Mouse (Mus musculus): ENCODE measurements around the gene Dppa5a.
A peak's percentile ranks its signal among the peaks of the same experiment; 100 is the strongest.
"Not testable (repeated sequence)": the region's sequence is repeated elsewhere in the genome, so short reads cannot be mapped to it uniquely, and the experiment has no call there.

Dppa5a gene

DNA sequence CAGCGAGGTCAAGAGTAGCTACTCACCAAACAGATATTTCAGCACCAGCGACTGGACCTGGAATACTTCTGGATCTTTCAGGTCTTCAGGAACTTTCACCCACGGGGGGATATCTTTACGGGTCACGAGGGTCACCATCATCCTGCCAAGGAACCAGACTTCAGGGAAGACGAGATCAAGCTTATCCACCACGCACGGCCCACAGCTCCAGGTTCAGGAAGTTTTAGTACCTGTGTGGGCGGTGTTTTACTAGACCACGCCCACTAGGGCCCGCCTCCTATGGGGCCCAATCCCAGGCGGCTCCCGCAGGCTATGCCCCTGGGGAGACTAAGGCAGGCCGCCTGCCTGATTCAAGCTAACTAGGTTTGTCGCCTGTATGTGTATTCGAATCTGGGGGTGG, at the start of gene Dppa5a:
Gene Dppa5a, minus strand, starts transcription at position 219 of the 400 bp plus-strand sequence.
- not testable (repeated sequence) for DNase-seq (ENCODE audit: inconsistent age in 2 of 2, low spot score in 1 of 2)

- no peak for DNase-seq (ENCODE audit: inconsistent age in 2 of 2, low spot score in 1 of 2)
These were observed 33.6 kb upstream of the Dppa5a start for GRCm38 (mm10) chr9:78401596-78401995.

GRCm38 (mm10) chr9:78400570-78400969, 32.6 kb upstream of the Dppa5a start:
- no peak for DNase-seq (ENCODE audit: inconsistent age in 2 of 2, low spot score in 1 of 2)

GRCm38 (mm10) chr9:78396517-78396916, 28.5 kb upstream of the Dppa5a start:
- DNase-seq (ENCODE audit: inconsistent age in 2 of 2, low spot score in 1 of 2): no peak

- peak; percentile 9 to 35 for DNase-seq (ENCODE audit: inconsistent age in 2 of 2, low spot score in 1 of 2)
These were observed 27.8 kb upstream of the Dppa5a start, which contains the start of gene Ddx43 for GRCm38 (mm10) chr9:78395630-78396351. Gene Ddx43 (plus strand): TSS chr9:78395777.

DNA sequence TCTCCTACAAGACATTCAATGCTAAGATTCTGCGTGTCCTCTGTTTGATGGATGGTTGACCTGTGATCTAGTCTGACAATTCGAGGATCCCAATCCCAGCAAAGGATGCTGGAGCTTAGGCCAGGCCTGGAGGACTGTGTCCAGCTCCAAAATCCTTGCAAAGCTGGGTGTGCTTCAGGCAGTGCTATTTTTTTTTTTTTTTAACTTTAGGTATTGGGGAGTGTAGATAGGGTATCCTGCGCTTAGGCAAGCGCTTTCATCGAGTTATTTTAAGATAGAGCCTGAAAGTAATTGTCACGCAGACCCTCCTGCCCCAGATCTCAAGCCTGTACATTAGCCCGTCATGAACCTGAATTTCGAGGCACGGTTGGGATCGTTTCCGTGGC, 27.3 kb upstream of the Dppa5a start:
- no peak for DNase-seq (ENCODE audit: inconsistent age in 2 of 2, low spot score in 1 of 2)

DNA sequence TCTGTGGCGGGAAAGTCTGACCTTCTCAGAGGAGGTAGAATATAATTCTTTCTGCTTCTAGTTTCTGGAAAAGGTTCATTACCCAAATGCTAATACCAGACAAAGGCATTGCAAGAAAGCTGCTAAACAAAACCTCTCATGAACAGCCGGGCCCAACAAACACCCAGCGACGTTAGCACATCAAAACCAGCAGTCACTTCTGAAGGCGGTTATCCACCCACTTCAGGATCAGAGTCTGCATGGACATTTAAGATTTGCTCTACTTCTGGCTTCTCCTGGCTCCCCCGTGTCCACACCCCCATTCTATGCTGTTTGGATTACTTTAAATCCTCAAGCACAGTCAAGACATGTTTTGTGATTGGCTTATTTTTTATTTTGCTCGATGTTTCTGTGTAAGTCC, 26.6 kb upstream of the Dppa5a start:
- DNase-seq (ENCODE audit: inconsistent age in 2 of 2, low spot score in 1 of 2): no peak

- no peak for DNase-seq (ENCODE audit: inconsistent age in 2 of 2, low spot score in 1 of 2)
These were observed 25.8 kb upstream of the Dppa5a start for GRCm38 (mm10) chr9:78393741-78394140.

- DNase-seq (ENCODE audit: inconsistent age in 2 of 2, low spot score in 1 of 2): no peak
These were observed 22.0 kb upstream of the Dppa5a start for GRCm38 (mm10) chr9:78389981-78390380.

GRCm38 (mm10) chr9:78386947-78387346, 19.0 kb upstream of the Dppa5a start:
- DNase-seq (ENCODE audit: inconsistent age in 2 of 2, low spot score in 1 of 2): no peak

GRCm38 (mm10) chr9:78385893-78386292, 17.9 kb upstream of the Dppa5a start:
- peak in 1 of 2 experiments; percentile 38 for DNase-seq (ENCODE audit: inconsistent age in 2 of 2, low spot score in 1 of 2)

- DNase-seq (ENCODE audit: inconsistent age in 2 of 2, low spot score in 1 of 2): peak in 1 of 2 experiments; percentile 28
These were observed 10.3 kb upstream of the Dppa5a start, which contains the start of gene Ooep for GRCm38 (mm10) chr9:78378113-78378785. Gene Ooep (minus strand): TSS chr9:78378725.

GRCm38 (mm10) chr9:78377546-78377945, 9.6 kb upstream of the Dppa5a start:
- DNase-seq (ENCODE audit: inconsistent age in 2 of 2, low spot score in 1 of 2): no peak

DNA sequence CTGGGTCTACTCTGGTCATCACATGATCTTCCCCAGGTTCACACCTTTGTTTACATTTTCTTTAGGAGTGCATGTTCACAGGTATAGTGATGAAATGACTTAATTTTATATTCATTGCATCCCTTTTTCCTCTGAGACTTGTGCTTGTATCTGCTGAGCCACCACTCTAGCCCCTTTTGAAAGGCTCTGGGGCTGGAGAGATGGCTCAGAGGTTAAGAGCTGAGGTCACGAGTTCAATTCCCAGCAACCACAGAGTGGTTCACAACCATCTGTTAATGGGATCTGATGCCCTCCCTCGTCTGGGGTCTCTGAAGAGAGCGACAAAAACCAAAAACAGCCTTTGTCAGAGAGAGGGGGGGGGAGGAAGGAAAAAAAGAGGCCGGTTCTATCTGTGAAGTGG, 7.5 kb upstream of the Dppa5a start:
- no peak for DNase-seq (ENCODE audit: inconsistent age in 2 of 2, low spot score in 1 of 2)

- no peak for DNase-seq (ENCODE audit: inconsistent age in 2 of 2, low spot score in 1 of 2)
These were observed 7.0 kb upstream of the Dppa5a start for GRCm38 (mm10) chr9:78374885-78375389.

GRCm38 (mm10) chr9:78374397-78374796, 6.4 kb upstream of the Dppa5a start:
- no peak for DNase-seq (ENCODE audit: inconsistent age in 2 of 2, low spot score in 1 of 2)

DNA sequence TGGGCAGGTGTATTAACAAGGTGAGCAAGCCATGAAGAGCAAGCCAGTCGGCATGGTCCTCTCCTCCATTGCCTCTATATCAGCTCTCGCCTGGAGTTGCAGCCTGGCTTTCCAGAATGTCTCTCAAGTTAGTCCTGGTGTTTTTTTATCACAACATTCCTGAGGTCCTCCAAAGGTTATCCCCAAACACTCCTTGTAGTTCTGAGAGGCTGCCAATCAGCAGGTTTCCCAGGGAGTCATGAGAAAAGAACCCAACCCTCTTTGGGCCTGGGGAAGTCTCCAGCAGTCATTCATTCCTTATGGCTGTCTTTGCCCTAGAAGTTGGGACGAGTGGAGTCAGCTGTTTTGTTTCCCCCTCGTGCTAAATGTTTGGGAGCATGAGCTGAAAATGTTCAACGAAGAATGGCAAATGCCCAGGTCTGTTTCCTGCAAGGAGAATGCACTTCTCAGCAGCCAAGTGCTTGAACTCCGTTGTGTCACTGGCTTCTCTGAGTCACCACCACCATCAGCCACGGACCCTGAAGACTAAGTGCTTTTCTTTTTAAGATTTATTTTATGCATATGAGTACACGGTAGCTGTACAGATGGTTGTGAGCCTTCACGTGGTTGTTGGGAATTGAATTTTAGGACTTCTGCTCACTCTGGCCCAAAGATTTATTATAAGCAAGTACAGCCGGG, 5.0 kb upstream of the Dppa5a start:
- no peak for DNase-seq (ENCODE audit: inconsistent age in 2 of 2, low spot score in 1 of 2)

GRCm38 (mm10) chr9:78371441-78371840, 3.5 kb upstream of the Dppa5a start:
- DNase-seq (ENCODE audit: inconsistent age in 2 of 2, low spot score in 1 of 2): no peak

- DNase-seq (ENCODE audit: inconsistent age in 2 of 2, low spot score in 1 of 2): no peak
These were observed 1.8 kb upstream of the Dppa5a start for GRCm38 (mm10) chr9:78369786-78370185.

- DNase-seq (ENCODE audit: inconsistent age in 2 of 2, low spot score in 1 of 2): no peak
These were observed 1.4 kb upstream of the Dppa5a start for GRCm38 (mm10) chr9:78369349-78369748.

DNA sequence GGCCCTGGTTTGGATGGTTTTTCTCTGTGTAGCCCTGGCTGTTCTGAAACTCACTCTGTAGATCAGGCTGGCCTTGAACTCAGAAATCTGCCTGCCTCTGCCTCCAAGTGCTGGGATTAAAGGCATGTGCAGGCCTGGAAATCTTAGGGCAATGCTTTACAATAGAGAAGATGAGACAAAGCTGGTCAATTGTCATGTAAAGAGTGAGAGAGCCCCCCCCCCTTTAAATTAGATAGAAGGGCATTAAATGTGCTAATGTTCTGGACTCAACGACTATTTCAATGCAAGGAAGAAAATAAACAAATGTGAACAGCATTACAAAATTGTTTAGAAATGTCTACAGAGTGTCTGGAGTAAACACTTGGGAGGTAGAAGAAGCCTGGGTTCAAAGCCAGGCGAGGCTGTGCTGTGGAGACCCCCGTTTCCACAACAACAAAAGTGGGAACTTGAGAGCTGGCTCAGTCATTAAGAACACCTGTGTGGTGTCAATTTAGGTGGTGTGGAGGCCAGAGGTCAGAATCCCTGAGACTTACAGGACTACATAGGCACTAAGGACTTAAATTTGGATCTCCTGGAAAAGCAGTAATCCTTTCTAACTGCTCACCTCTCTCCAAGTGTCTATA, 805 bp upstream of the Dppa5a start:
- no peak for DNase-seq (ENCODE audit: inconsistent age in 2 of 2, low spot score in 1 of 2)

Data from adrenal gland, adult (tissue).